Mouse (Mus musculus): ENCODE results near the gene Camkmt. TPM values are rescaled to one million over a fixed set of nuclear protein-coding genes. Genes with fewer than 3 reads are reported as not detected.

Camkmt gene
- polyA plus RNA-seq, 1 experiment from 2014 or later = 19.4 TPM

Other genes with a start within 250 kb of the Camkmt start
- 70.7 and 97.5 TPM in 2 replicates for gene Ppm1b, start 133.8 kb upstream of the Camkmt start, polyA plus RNA-seq (2014; fragmentation: Nextera tagmentation; extraction: Ambion mirVana)
- gene Slc3a1, start 62.2 kb upstream of the Camkmt start, polyA plus RNA-seq (2014; fragmentation: Nextera tagmentation; extraction: Ambion mirVana) = 0.37 and 0.42 TPM in 2 replicates
- 97.7 and 129 TPM in 2 replicates for gene Prepl, start 311 bp upstream of the Camkmt start, polyA plus RNA-seq (2014; fragmentation: Nextera tagmentation; extraction: Ambion mirVana)